Mouse (Mus musculus) heart, adult 2 months (tissue): ENCODE results near the gene Tmem198. TPM values are rescaled to one million over a fixed set of nuclear protein-coding genes. Genes with fewer than 3 reads are reported as not detected.

Source experiments
- DNase-seq, 2 experiments: peaks; one replicate each; pipeline ENCODE4 v3.0.0; 2021
- H3K27ac ChIP-seq: fragments of 200-600 bp; 2 replicates; pipeline ENCODE4 v1.8.1; 2022
- H3K27me3 ChIP-seq: fragments of 200-500 bp; 2 replicates; pipeline ENCODE4 v1.6.1; 2012; ENCODE audit warnings: mild to moderate bottlenecking, low read length, inconsistent platforms, mixed read lengths; ENCODE audit not compliant: control insufficient read depth, insufficient read depth
- H3K36me3 ChIP-seq: fragments of 200-500 bp; 2 replicates; pipeline ENCODE4 v1.6.1; 2012; ENCODE audit warnings: low read length, inconsistent platforms; ENCODE audit not compliant: control insufficient read depth, insufficient read depth
- H3K4me1 ChIP-seq: fragments of 200-500 bp; 2 replicates; pipeline ENCODE4 v1.6.1; 2011; ENCODE audit warnings: low read length; ENCODE audit not compliant: control insufficient read depth, insufficient read depth
- H3K4me3 ChIP-seq: fragments of 200-600 bp; 2 replicates; pipeline ENCODE4 v1.8.1; 2022
- H3K79me2 ChIP-seq: fragments of 200-500 bp; replicated peaks from 2 replicates; pipeline ENCODE4 v1.6.1; 2012; ENCODE audit warnings: mild to moderate bottlenecking, inconsistent platforms, low read length, moderate library complexity, mixed read lengths; ENCODE audit not compliant: control insufficient read depth, insufficient read depth
- H3K9ac ChIP-seq: fragments of 200-500 bp; 2 replicates; pipeline ENCODE4 v1.6.1; 2012; ENCODE audit warnings: low read depth, mild to moderate bottlenecking, control low read depth, inconsistent platforms, low read length, mixed read lengths
- CTCF ChIP-seq: fragments of 200-600 bp; IDR thresholded peaks from 2 replicates; pipeline ENCODE4 v1.8.1; 2022; ENCODE audit warnings: antibody characterized with exemption, mild to moderate bottlenecking, moderate library complexity
- EP300 ChIP-seq: fragments of 200-500 bp; IDR thresholded peaks from 2 replicates; pipeline ENCODE4 v1.6.1; 2011; ENCODE audit warnings: low read depth, low read length, control low read depth; ENCODE audit not compliant: insufficient read depth
- POLR2A ChIP-seq: fragments of 200-500 bp; IDR thresholded peaks from 2 replicates; pipeline ENCODE4 v1.6.1; 2011; ENCODE audit warnings: mild to moderate bottlenecking, low read depth, low read length, control low read depth; ENCODE audit not compliant: insufficient read depth
- WGBS: fragments of 180-500 bp; shearing (Covaris S2); methylation state at CpG from one replicate; pipeline ENCODE4 v1.1.7; 2018; 5-methylcytosine and 5-hydroxymethylcytosine counted together
- intact Hi-C: fragments of 180-260 bp; cut with DNase I; formaldehyde crosslinking; loops from one replicate; pipeline ENCODE4 v1.15.1; 2025
- polyA plus RNA-seq: library from polyadenylated mRNA; depleted of rRNA; stranded (reverse); fragments of >200 nt; gene quantifications from 2 replicates; pipeline ENCODE4 v1.2.3, GENCODE M21; 2012; rRNA removed
- total RNA-seq, 2 experiments: library from RNA; stranded (reverse); gene quantifications; 2 replicates each; pipeline ENCODE4 v1.2.3; 2021

The Tmem198 gene
- total and polyA plus RNA-seq, 3 experiments = 0.21 to 0.66 (median 0.39) TPM

- Histone ChIP-seq H3K36me3 (no peaks in the 10 kb centered on the region), H3K27me3 (no peaks in the 10 kb centered on the region), H3K4me1 (no peaks in the 10 kb centered on the region; the same call in 1 of the 2 replicates), H3K9ac (no peak overlapping the region), H3K79me2 (no peaks in the 10 kb centered on the region), H3K27ac (no peak overlapping the region), H3K4me3 (no peak overlapping the region)
- TF ChIP-seq POLR2A (no peak), CTCF (no peak), EP300 (no peak)
- WGBS = 87% methylated on average over 19 of the region's 19 CpGs
- intact Hi-C loops = no loop called here
- DNase-seq = no peak
These were observed 54.3 kb downstream of the Tmem198 start for GRCm38 (mm10) chr1:75533325-75534252.

Other genes with a start within 250 kb of the Tmem198 start
- not detected for gene A630095N17Rik, start 247.4 kb upstream of the Tmem198 start, total RNA-seq
- gene A630095N17Rik, start 247.4 kb upstream of the Tmem198 start, polyA plus RNA-seq = not detected in 2 replicates
- gene Dnajb2, start 243.1 kb upstream of the Tmem198 start, total RNA-seq = 100 to 1,000 TPM; 111 to 129 TPM
- gene Dnajb2, start 243.1 kb upstream of the Tmem198 start, polyA plus RNA-seq = 67.9 and 93.3 TPM in 2 replicates
- gene Ptprn, start 215.0 kb upstream of the Tmem198 start, total RNA-seq = 1 to 10 TPM; 1.1 to 1.8 TPM
- gene Ptprn, start 215.0 kb upstream of the Tmem198 start, polyA plus RNA-seq = 2.7 and 3.2 TPM in 2 replicates
- not detected for gene Resp18, start 201.1 kb upstream of the Tmem198 start, total RNA-seq
- 0.39 TPM in 1 of 2 replicates, not detected in the other for gene Resp18, start 201.1 kb upstream of the Tmem198 start, polyA plus RNA-seq
- 10 to 100 TPM; 70.3 to 84.6 TPM for gene Dnpep, start 161.5 kb upstream of the Tmem198 start, total RNA-seq
- 123 and 136 TPM in 2 replicates for gene Dnpep, start 161.5 kb upstream of the Tmem198 start, polyA plus RNA-seq
- gene Des, start 119.2 kb upstream of the Tmem198 start, total RNA-seq = 1,000 to 10,000 TPM; 1,224 to 1,521 TPM
- 719 and 781 TPM in 2 replicates for gene Des, start 119.2 kb upstream of the Tmem198 start, polyA plus RNA-seq
- 100 to 1,000 TPM; 131 to 135 TPM for gene Speg, start 104.2 kb upstream of the Tmem198 start, total RNA-seq
- 94.0 and 109 TPM in 2 replicates for gene Speg, start 104.2 kb upstream of the Tmem198 start, polyA plus RNA-seq
- gene Gmppa, start 43.6 kb upstream of the Tmem198 start, total RNA-seq = 10 to 100 TPM; 38.9 to 39.9 TPM
- 91.3 and 94.6 TPM in 2 replicates for gene Gmppa, start 43.6 kb upstream of the Tmem198 start, polyA plus RNA-seq
- not detected for gene Asic4, start 29.1 kb upstream of the Tmem198 start, total RNA-seq
- not detected in 2 replicates for gene Asic4, start 29.1 kb upstream of the Tmem198 start, polyA plus RNA-seq
- gene Chpf, start 225 bp upstream of the Tmem198 start, total RNA-seq = 10 to 100 TPM; 23.2 to 25.0 TPM
- 26.9 and 37.8 TPM in 2 replicates for gene Chpf, start 225 bp upstream of the Tmem198 start, polyA plus RNA-seq
- gene Obsl1, start 26.9 kb downstream of the Tmem198 start, total RNA-seq = 100 to 1,000 TPM; 117 to 131 TPM
- gene Obsl1, start 26.9 kb downstream of the Tmem198 start, polyA plus RNA-seq = 87.8 and 119 TPM in 2 replicates
- gene Inha, start 27.5 kb downstream of the Tmem198 start, total RNA-seq = 1 to 10 TPM; 4.1 to 4.3 TPM
- gene Inha, start 27.5 kb downstream of the Tmem198 start, polyA plus RNA-seq = 17.0 and 20.4 TPM in 2 replicates
- gene Stk11ip, start 42.0 kb downstream of the Tmem198 start, total RNA-seq = 1 to 10 TPM; 7.3 to 7.7 TPM
- 12.9 and 19.8 TPM in 2 replicates for gene Stk11ip, start 42.0 kb downstream of the Tmem198 start, polyA plus RNA-seq
- gene Slc4a3, start 66.7 kb downstream of the Tmem198 start, total RNA-seq = 100 to 1,000 TPM; 241 to 300 TPM
- gene Slc4a3, start 66.7 kb downstream of the Tmem198 start, polyA plus RNA-seq = 182 and 222 TPM in 2 replicates